ENCODE assay signal across 31 mouse cellular contexts in genomic region chr17:12337156-12337555, GRCm38 (mm10). TPM values are rescaled to one million over a fixed set of nuclear protein-coding genes. Genes with fewer than 3 reads are reported as not detected.
DNase-seq lines count a peak whose midpoint lies in the region; ATAC-seq lines count a peak whose summit lies in the region.
"Had no signal": no experiment of that assay in that cellular context is flagged by ENCODE, and none has a peak within 500 bp of the region (broad histone marks: within the 10 kb centered on the region; RNA-seq: fewer than 3 reads in every experiment).

No protein-coding gene starts in this region.

- no peak overlapping the region for H3K4me2 ChIP-seq in intestine, embryonic 15.5 days (replicated peaks)
- no peak overlapping the region for H3K4me2 ChIP-seq in stomach, embryonic 15.5 days
- H3K4me2 ChIP-seq: embryonic facial prominence, embryonic 13.5 days; forebrain, embryonic 15.5 days; heart, embryonic 13.5 days; limb, embryonic 13.5 days; liver, embryonic 12.5 days; midbrain, embryonic 11.5 days; neural tube, embryonic 15.5 days had no signal

- ATAC-seq in intestine, embryonic 15.5 days = peak; percentile 93
- ATAC-seq in stomach, embryonic 15.5 days (ENCODE audit: insufficient read depth, low FRiP score, low read depth) = peak; percentile 70; the same call in 1 of the 2 replicates
- ATAC-seq: forebrain, embryonic 15.5 days; liver, embryonic 12.5 days had no signal

- no peak overlapping the region for H3K4me3 ChIP-seq in intestine, embryonic 15.5 days (replicated peaks)
- H3K4me3 ChIP-seq in stomach, embryonic 15.5 days (replicated peaks) = no peak overlapping the region
- H3K4me3 ChIP-seq: embryonic facial prominence, embryonic 13.5 days; erythroblast, embryonic 14.5 days; forebrain, embryonic 15.5 days; heart, embryonic 13.5 days; limb, embryonic 13.5 days; liver, embryonic 12.5 days; neural tube, embryonic 15.5 days had no signal

- no peaks in the 10 kb centered on the region for H3K27me3 ChIP-seq in intestine, embryonic 15.5 days (replicated peaks)
- H3K27me3 ChIP-seq in stomach, embryonic 15.5 days (replicated peaks) = no peaks in the 10 kb centered on the region
- H3K27me3 ChIP-seq: CH12.LX; embryonic facial prominence, embryonic 13.5 days; forebrain, embryonic 15.5 days; heart, embryonic 13.5 days; liver, embryonic 12.5 days; neural tube, embryonic 15.5 days had no signal

- 47% methylated on average over 4 of the region's 4 CpGs for WGBS in intestine, embryonic 15.5 days
- WGBS in stomach, embryonic 15.5 days = 46% methylated on average over 4 of the region's 4 CpGs

- peak overlapping the region; percentile 54; the same call in 1 of the 2 replicates for H3K27ac ChIP-seq in intestine, embryonic 15.5 days
- no peak overlapping the region; the same call in 1 of the 2 replicates for H3K27ac ChIP-seq in stomach, embryonic 15.5 days
- H3K27ac ChIP-seq: embryonic facial prominence, embryonic 13.5 days; forebrain, embryonic 15.5 days; limb, embryonic 13.5 days; liver, embryonic 12.5 days; neural tube, embryonic 15.5 days had no signal

- no peak overlapping the region for H3K9ac ChIP-seq in intestine, embryonic 15.5 days
- H3K9ac ChIP-seq in stomach, embryonic 15.5 days = no peak overlapping the region
- H3K9ac ChIP-seq: embryonic facial prominence, embryonic 13.5 days; forebrain, embryonic 15.5 days; limb, embryonic 13.5 days; liver, embryonic 12.5 days; neural tube, embryonic 15.5 days had no signal

- no peaks in the 10 kb centered on the region for H3K4me1 ChIP-seq in intestine, embryonic 15.5 days (replicated peaks)
- 0 out of 2 replicates have a peak, but pooled peaks cover 2% of the 10 kb centered on the region for H3K4me1 ChIP-seq in stomach, embryonic 15.5 days
- H3K4me1 ChIP-seq: embryonic facial prominence, embryonic 13.5 days; forebrain, embryonic 15.5 days; limb, embryonic 13.5 days; liver, embryonic 12.5 days had no signal

- DNase-seq in kidney, adult 8-10 months = peak; percentile 66 to 81
- DNase-seq in kidney, postnatal 14 days = peak; percentile 68
- no peak for DNase-seq in heart, adult 18-20 months
- no peak for DNase-seq in gastrocnemius, postnatal 14 days
- no peak for DNase-seq in adrenal gland, adult (ENCODE audit: inconsistent age in 2 of 2, low spot score in 1 of 2)
- DNase-seq in thymus, adult 18-20 months = no peak
- DNase-seq: adrenal gland, postnatal 10 days; cerebellum, adult 18-20 months; cerebellum, postnatal 36 days; embryo, embryonic 11 days; gastrocnemius, postnatal 10 days; heart, adult 11 months; heart, postnatal 14 days; lung, adult 18-20 months; lung, postnatal 10 days; right cerebral cortex, adult 18-20 months; right cerebral cortex, postnatal 4 days; thymus, postnatal 25 days had no signal

- H3K9me3 ChIP-seq in intestine, embryonic 15.5 days = no peaks in the 10 kb centered on the region
- no peaks in the 10 kb centered on the region for H3K9me3 ChIP-seq in stomach, embryonic 15.5 days
- H3K9me3 ChIP-seq: embryonic facial prominence, embryonic 13.5 days; forebrain, embryonic 15.5 days; G1E; heart, embryonic 13.5 days; limb, embryonic 13.5 days; liver, embryonic 12.5 days; neural tube, embryonic 15.5 days had no signal

- intact Hi-C loops in gastrocnemius, postnatal 14 days (cut with DNase I; ENCODE audit: low total_unique reads) = no loop called here

- H3K36me3 ChIP-seq in intestine, embryonic 15.5 days = no peaks in the 10 kb centered on the region
- no peaks in the 10 kb centered on the region for H3K36me3 ChIP-seq in stomach, embryonic 15.5 days
- H3K36me3 ChIP-seq: embryonic facial prominence, embryonic 13.5 days; forebrain, embryonic 15.5 days; G1E; heart, embryonic 13.5 days; limb, embryonic 13.5 days; liver, embryonic 12.5 days; neural tube, embryonic 15.5 days had no signal

RNA-seq across cellular contexts. Expression of gene Map3k4, which starts 18.6 kb away (rescaled TPM):
- 33.0 and 43.9 TPM in 2 replicates for polyA plus RNA-seq in intestine, embryonic 15.5 days (2015; fragmentation: Nextera tagmentation; extraction: Ambion mirVana)
- polyA plus RNA-seq in stomach, embryonic 15.5 days (2015; fragmentation: Nextera tagmentation; extraction: Ambion mirVana) = 55.9 and 56.3 TPM in 2 replicates
- total RNA-seq in heart, adult 18-20 months (2021) = 10 to 100 TPM; 44.7 to 49.8 TPM
- 10 to 100 TPM; 15.4 to 22.5 TPM for total RNA-seq in gastrocnemius, postnatal 14 days (2021)

RNA-seq across cellular contexts. Expression of gene Plg, which starts 41.3 kb away (rescaled TPM):
- polyA plus RNA-seq in intestine, embryonic 15.5 days (2015; fragmentation: Nextera tagmentation; extraction: Ambion mirVana) = 3.7 and 4.9 TPM in 2 replicates
- polyA plus RNA-seq in stomach, embryonic 15.5 days (2015; fragmentation: Nextera tagmentation; extraction: Ambion mirVana) = 7.3 and 16.8 TPM in 2 replicates
- total RNA-seq in heart, adult 18-20 months (2021) = not detected
- not detected for total RNA-seq in gastrocnemius, postnatal 14 days (2021)
- total RNA-seq: CH12.LX; G1E; heart, postnatal 14 days had no signal
- polyA plus RNA-seq: embryonic facial prominence, embryonic 13.5 days; forebrain, embryonic 15.5 days; G1E; hindbrain, embryonic 11.5 days; midbrain, embryonic 11.5 days had no signal

Comparison
In these comparisons a context has a peak if more than half of its experiments do, and no peak if none do; other contexts are left out.
1. DNase-seq: peak in kidney, adult 8-10 months (2 of 2) and kidney, postnatal 14 days (single experiment); none in heart, adult 18-20 months (0 of 2), gastrocnemius, postnatal 14 days (single experiment), adrenal gland, adult (0 of 2) and thymus, adult 18-20 months (0 of 2).